Mouse (Mus musculus): ENCODE measurements around the gene Gm498.

The Gm498 gene

GRCm38 (mm10) chr7:143892361-143892760, 25.7 kb downstream of the Gm498 start:
- DNase-seq (ENCODE audit: low read depth, low spot score) = no peak

GRCm38 (mm10) chr7:143900667-143901066, 34.0 kb downstream of the Gm498 start:
- DNase-seq (ENCODE audit: low read depth, low spot score) = no peak

DNA sequence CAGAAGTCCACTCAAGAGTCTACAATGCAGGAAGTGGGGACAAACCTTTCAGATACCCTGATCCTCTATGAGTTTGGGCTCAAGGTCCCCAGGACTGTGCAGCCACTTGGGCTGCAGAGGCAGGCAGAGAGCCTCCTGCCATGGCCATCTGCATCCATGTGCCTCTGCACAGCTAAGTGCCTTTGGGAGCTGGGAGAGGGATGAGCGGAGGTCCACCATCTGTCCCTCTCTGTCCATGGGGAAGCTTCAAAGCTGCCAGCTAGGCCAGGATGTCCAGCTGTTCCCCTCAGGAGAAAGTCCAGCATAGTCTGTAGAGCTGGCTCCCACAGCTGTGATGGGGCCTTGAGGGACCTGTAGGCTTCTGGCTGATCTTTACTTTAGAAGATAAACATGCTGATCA, 38.5 kb downstream of the Gm498 start:
- DNase-seq (ENCODE audit: low read depth, low spot score) = no peak

GRCm38 (mm10) chr7:143905606-143906005, 39.0 kb downstream of the Gm498 start:
- DNase-seq (ENCODE audit: low read depth, low spot score) = no peak

GRCm38 (mm10) chr7:143913611-143914010, 47.0 kb downstream of the Gm498 start:
- DNase-seq (ENCODE audit: low read depth, low spot score) = no peak

DNA sequence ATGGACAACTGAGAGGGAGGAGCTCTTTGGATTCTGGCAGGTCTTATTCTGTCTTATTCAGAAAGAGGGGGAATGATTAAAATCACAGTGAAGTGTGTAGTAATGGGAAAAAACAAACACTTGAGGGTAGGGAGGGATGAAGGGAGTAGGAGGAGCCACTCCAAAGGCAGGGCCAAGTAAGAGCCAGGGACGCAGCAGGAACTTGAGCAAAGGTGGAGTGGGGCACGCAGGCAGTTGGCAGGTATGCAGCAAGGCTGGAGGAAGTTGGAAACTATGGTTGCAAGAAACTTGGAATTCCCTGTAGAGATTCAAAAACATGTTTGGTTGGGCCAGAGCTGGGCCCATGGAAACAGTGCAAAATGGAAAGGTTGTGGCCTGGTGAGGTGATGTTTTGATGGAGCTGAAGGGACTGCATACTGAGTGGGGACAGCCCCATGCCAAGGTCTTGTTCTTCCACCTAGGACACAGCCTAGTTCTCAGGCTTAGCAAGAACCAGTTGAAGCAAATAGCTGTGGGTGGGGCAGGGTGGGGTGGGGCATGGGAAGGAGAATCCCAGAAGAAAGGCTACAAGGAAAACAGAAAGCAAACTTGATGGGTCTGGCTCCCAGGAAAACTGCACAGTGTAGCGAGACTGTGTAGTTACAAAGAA, 52.5 kb downstream of the Gm498 start:
- no peak for DNase-seq (ENCODE audit: low read depth, low spot score)

DNA sequence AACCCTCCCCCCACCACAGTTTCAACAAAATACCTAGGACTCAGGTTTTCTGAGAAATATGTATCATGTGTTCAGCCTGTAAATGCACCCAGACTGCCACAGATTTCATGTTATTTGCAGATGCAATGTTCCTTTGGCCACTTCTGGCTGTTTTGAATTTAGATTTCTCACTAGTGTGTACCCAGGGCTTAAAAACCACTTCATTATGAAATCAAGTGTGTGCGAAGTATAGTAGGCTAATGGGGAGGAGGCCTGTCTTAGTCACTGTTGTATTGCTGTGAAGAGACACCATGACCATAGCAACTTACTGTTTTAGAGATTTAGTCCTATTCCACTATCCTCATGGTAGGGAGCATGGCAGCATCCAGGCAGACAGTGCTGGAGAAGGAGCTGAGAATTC, 63.3 kb downstream of the Gm498 start:
- DNase-seq (ENCODE audit: low read depth, low spot score) = no peak

DNA sequence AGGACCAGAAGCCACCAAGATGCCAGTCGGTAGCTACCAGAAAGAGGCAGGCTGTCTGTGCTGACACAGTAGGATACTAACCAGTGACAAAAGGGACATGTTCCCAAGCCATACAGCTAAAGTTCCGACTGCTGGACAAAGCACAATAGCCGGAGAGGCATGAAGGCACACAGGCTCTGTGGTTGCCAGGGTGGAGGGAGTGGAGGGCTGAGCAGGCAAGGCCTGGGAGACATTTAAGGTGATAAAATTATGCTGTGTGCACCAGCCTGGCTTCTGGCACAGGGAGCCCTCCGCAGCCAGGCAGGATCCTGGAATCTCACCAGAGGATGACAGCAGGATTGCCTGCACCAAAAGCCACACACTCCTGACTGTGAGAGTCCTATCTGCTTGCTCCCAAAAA, 72.0 kb downstream of the Gm498 start:
- DNase-seq (ENCODE audit: low read depth, low spot score) = no peak

GRCm38 (mm10) chr7:143939476-143939875, 72.8 kb downstream of the Gm498 start:
- DNase-seq (ENCODE audit: low read depth, low spot score) = no peak

- no peak for DNase-seq (ENCODE audit: low read depth, low spot score)
Measured at GRCm38 (mm10) chr7:143942941-143943691, 76.5 kb downstream of the Gm498 start.

DNA sequence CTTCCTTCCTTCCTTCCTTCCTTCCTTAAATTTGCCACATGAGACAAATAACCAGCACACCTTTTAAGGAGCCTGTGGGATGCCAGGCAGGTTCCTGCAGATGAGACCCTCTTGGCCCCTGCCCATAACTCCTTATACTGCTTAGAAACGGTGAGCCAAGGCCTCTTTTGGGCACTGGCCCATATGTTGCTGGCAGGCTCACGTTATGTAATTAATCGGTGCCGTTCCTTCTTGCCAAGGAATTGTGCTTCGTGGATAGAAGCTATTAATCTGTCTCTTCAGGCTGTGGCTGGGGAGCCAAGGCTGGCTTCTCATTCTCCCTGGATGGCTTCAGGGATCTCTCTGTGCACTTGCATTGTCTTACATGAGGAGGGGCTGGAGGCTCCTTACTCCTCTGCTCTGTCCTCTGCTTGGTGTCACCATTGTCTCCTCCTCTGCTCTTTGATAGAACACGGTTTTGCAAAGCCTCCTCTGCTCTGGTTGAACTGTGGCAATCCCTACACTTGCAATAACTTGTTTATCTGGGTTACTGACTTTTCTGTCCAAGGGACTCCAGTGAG, 77.9 kb downstream of the Gm498 start:
- DNase-seq (ENCODE audit: low read depth, low spot score) = no peak
